Mouse (Mus musculus): ENCODE measurements around the gene Tmem151b.

The Tmem151b gene

DNA sequence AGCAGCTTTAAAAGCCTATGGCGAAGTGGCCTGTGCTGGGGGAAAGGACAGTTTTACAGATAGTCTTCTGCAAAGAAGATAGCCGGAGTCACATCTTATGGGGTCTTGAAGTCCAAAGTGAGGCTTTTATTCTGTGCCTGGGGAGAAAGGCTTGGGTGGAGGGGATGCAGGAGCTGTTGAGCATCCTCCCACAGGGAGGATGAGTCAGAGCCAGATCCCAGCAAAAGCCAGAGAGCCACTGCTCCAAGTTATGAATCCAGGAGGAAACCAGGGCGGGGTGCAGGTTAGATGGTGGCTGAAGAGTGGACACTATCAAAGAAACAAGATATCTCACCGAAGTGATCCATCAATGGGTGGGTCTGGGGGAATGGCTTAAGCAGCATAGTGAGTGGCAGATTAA is 37.7 kb downstream of the Tmem151b start:
- no peak for DNase-seq (ENCODE audit: low read depth, low spot score)

DNA sequence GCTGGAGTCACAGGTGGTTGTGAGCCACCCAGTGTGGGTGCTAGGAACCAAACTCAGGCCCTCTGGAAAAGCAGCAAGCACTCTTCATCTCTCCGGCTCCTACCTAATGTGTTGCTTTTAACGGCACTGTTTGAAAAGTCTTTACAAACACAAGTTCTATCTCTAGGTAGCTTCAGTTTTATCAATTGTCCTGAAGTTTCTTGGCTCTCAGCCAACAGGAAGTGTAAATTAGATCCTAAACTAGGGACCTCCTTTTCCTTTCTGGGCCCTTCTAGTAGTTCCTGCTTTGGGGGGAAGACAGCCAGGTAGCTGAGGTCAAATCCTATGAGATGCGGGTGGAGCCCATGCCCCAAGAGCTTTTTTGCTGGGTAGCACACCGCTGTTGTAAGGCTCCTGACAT is 38.6 kb downstream of the Tmem151b start:
- DNase-seq (ENCODE audit: low read depth, low spot score): no peak

DNA sequence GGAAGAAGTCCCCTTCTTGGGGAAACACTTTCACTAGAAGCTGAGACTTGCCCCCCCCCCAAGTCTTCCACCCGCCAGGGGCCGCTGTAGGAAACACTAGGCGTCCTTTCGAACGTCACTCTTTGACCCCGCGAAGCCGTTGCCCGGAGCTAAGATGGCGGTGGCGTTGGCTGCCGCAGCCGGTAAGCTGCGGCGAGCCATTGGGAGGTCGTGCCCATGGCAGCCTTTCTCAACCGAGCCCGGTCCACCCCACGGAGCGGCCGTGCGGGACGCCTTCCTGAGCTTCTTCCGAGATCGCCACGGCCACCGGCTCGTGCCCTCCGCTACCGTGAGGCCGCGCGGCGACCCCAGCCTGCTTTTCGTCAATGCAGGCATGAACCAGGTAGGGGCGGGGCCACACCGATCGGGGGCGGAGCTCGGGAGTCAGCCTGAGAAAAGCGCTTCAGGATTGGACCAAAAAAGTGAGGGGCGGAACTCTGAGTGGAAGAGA is 42.7 kb downstream of the Tmem151b start, which contains the start of gene Aars2:
TSS of gene Aars2 (plus strand) at position 142 of the 490 bp plus-strand sequence.
- peak; percentile 96 for DNase-seq (ENCODE audit: low read depth, low spot score)

DNA sequence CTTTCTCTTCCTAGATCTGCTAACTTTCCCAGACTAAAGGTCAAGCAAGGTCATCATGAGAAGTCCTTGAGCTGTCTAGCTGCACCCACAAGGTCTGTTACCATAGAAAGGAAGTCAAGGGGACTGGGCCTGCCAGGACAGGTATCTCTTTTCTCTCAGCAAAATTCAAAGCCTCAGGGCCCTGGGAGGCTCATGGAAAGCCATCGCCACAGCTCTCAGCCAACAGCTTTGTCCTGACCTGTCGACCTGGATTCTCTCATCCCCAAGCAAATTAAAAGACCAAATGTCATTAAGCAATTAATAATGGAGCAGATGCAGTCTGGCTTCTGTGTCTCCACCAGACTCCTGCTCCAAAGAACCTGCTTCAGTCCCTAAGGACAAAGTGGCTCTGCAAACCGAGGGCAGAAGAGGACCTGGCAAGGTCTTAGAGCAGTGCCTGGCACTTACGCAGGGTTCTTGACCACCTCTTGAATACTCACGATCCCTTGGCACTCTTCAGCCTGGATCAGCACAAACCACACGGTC is 43.5 kb downstream of the Tmem151b start:
- no peak for DNase-seq (ENCODE audit: low read depth, low spot score)

DNA sequence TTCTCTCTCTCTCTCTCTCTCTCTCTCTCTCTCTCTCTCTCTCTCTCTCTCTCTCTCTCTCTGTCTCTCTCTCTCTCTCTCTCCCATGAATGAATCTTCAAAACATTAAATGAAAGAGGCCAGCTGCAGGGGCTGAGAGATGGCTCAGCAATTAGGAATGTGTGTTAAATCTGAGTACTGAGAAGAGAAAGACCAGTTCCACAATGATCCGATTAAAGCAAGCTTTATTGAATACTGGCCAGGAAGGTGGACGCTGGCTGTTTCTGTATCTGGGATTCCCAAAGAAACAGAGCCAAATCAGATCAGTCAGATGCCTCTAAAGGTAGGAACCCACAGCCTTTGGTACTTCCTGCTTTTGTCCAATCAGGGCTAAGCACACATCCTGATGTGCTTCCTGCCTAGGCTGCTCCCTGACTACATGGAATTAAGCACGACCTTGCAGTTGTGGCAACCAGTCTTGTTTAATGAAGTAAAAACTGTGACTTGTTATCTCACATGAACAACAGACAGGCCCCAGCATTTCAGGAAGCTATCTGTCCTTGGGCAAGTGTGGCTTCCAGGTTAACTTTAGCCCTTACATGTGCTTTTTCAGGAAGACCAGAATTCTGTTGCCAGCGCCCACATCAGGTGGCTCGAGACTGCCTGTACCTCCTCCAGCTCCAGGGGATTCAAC is 46.0 kb downstream of the Tmem151b start:
- no peak for DNase-seq (ENCODE audit: low read depth, low spot score)

DNA sequence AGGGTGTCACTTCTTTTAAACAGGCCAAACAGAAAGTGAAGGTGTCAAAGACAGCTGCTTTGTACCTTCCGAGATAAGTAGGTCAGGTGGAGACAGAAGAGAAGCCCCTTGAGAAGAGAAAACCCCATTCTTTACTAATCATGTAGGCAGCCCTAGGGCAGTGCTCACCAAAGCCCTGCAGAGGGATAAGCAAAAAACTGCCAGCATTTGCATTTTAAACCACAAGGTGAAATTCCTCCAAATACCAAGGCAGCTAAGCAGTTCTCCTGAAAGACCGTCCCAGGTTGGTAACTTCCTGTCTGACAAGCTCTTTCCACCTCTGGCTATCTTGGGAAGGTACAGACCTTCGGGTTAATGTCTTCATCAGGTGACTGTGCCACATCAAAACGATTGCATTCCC is 47.2 kb downstream of the Tmem151b start:
- DNase-seq (ENCODE audit: low read depth, low spot score): no peak

DNA sequence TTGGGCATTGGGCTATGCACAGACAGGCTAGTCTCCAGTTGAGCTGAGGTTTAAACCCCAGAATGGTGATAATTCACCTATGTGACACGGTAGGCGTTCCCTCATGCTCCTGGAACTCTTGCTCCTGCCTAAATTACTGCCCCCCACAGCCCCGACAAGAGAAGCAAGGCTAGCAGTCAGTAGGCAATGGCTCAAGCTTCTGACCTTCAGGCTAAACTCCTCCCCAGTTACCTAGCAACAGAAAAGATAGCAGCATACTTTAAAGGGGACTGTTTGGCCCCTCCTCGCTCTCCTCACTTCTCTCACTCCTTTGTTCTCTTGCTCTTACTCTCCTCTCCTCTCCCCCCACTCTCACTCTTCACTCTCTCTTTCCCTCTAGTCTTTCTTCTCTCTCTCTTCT is 48.5 kb downstream of the Tmem151b start:
- DNase-seq (ENCODE audit: low read depth, low spot score): no peak

DNA sequence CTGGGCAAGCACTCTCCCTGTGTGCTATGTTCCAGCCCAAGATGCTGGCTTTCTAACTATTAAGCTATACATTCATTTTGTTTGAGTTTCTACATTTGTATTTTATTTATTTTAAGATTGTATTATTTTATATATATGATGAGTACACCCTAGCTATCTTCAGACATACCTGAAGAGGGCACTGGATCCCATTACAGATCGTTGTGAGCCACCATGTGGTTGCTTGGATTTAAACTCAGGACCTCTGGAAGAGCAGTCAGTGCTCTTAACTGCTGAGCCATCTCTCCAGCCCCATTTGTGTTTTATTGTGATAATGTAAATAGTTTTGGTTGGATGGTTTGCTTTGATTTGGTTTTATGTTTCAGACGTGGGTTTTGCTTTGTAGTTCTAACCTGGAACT is 50.0 kb downstream of the Tmem151b start:
- no peak for DNase-seq (ENCODE audit: low read depth, low spot score)

DNA sequence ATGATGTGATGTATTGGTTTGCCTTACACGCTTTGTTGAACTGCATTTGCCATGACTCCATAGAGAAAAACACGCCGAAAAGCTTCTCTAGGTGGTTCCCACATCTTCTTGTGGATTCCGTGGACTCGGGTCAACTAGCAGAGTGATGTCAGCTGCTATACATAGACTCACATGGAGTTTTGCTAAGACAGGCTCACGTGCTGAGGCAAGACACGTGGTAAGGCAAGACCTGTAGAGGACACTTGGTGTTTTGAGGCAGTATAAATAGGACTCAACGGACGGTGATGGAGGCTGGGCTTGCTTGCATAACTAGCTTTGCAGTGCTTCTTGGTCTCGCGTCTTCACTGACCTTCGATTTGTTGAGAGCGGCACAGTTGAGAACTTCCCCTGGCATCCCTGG is 51.1 kb downstream of the Tmem151b start:
- DNase-seq (ENCODE audit: low read depth, low spot score): no peak

DNA sequence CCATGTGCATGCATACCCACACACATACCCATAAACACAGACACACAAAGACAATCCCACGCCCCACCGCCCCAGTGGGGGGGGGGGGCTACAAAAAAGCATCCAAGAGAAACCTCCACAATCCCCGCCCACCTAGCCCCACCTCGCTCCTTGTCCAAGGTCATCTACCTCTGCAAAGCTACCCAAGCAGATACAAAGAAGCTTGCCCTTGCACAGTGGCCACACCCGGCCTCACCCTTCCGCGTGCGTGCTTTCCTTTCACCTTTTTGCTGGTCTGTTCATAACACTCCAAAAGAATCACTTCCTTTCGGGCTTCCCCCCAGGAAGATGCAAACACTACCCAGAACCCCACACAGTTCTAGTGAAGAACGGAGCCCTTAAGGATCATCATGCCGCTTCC is 54.1 kb downstream of the Tmem151b start:
- no peak for DNase-seq (ENCODE audit: low read depth, low spot score)
